Mouse (Mus musculus): ENCODE results near the gene Sctr.

The Sctr gene

DNA sequence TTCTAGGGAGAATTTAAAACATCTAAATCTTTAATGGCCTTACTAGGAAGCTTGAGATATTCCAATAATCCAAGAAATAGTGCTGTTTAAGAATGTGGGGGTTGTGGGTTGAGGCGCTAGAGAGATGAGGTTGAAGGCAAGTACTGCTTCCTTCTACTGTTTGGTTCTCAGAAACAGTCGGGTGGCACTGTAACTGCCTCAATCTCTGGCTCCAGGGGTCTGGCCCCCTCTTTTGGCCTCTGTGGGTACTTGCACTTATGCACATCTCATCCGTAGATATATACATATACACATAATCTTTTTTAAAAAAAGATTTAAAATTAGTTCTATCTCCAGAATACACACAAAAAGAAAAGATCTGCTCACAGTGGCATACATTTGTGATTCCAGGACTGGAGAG lies 12.2 kb downstream of the Sctr start:
- TF ChIP-seq GATA4 (IDR thresholded peaks at IDR 0.05; ENCODE audit: insufficient replicate concordance, low read length): no peak

DNA sequence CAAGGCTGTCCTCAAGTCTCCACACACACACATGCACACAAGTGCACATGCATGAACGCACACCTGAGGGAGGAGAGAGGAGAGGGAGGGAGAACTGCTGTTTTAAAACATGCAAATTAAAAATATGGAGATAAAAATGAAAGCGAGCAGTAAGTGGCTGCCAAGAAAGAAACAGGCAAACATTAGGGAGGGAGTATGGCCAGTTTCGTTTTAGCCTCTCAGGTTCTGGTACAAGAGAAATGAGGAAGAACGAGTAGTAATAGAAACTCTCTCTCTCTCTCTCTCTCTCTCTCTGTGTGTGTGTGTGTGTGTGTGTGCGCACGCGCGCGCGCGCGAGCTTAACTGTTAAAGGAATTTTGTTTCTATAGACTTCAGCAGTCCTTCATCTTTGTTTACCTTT lies 12.7 kb downstream of the Sctr start:
- no peak for TF ChIP-seq GATA4 (IDR thresholded peaks at IDR 0.05; ENCODE audit: insufficient replicate concordance, low read length)

DNA sequence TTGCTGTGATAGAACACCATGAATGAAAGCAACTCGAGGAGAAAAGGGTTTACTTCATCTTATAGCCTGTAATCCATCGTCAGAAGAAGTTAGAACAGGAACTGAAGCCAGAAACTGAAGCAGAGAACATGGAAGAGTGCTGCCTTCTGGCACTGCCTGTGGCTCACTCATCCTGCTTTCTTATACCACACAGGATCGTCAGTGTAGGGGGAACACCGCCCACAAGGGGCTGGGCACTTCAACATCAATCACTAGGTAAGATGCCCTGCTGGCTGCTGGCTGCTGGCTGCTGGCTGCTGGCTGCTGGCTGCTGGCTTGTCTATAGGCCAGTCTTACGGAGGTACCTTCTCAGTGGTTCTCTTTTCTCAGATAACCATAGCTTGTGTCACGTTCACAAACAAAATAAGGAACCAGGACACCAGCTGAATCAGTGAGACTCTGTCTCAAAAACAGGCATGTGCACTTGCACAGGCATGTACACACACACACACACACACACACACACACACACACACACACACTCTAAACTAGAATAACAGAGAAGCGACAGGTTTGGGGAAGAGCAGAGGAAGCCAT lies 13.7 kb downstream of the Sctr start:
- no peak for TF ChIP-seq GATA4 (IDR thresholded peaks at IDR 0.05; ENCODE audit: insufficient replicate concordance, low read length)

DNA sequence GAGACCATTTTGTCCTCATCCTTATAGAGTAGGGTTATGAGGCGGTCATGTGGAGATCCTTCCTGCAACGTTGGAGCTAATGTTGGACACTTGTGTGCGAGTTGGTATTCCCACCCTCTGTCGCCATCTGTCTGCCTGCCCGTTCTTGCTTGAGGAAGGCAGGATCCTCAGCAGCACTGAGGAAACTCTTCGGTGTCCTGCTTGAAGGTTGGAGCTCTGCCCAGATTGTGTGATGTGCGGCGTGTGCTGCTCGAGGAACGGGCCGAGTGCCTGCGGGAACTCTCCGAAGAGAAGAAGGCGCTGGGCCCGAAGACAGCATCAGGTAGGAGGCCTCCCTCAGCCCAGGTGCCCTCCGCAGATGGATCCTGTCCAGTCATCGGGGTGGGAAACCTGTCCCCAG lies 15.3 kb downstream of the Sctr start:
- TF ChIP-seq GATA4 (IDR thresholded peaks at IDR 0.05; ENCODE audit: insufficient replicate concordance, low read length): no peak

DNA sequence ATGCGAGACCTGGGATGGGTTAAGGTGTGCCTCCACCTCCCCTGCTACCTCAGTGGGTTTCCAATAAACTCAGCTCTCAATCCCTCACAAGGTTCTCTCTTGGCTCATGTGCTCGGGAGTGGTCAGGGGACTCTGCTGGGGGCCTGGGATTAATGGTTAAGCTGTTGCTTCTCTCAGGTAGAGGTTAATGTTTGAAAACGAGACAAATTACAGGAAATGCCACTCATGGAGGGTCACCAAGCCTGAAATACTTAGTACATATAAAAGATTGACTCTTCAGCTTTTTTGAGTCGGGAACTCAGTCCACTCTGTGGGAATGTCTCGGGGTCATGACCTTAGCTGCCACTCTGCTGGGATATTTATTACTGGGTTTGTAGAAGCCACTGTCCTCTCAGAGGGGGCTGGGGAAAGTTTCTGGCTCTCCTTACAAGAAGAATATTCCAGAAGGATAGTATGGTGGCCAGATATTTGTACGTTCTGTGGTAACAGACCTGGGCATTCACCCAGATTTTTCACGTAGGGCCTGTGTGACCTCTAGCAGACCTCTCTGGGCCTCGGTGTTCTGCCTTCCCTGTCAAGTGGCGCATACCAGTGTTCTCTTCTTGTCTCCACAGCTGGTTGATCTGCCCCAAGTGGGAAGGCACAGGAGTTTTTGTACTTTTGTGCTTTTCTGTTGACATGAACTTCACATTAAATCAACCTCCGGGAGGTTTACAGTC lies 17.8 kb downstream of the Sctr start:
- TF ChIP-seq GATA4 (IDR thresholded peaks at IDR 0.05; ENCODE audit: insufficient replicate concordance, low read length): no peak

DNA sequence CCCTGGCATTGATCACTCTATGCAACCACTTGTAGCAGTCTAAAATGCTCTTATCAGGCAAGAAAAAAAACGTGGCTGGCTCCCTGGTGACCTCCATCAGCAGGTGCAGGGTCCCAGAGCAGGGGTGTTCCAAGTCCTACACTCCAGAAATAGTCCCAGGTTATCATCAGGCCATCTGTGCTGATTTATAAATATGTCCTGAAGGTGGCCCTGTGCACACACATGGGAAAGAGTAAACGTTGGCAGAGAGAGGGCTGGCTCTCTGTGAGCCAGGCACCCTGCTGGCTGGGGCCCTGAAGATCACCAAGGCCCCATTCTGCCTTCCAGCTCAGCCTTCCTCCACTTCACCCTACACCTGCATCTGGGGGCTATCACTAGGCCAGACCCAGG lies 18.4 kb downstream of the Sctr start:
- no peak for TF ChIP-seq GATA4 (IDR thresholded peaks at IDR 0.05; ENCODE audit: insufficient replicate concordance, low read length)

DNA sequence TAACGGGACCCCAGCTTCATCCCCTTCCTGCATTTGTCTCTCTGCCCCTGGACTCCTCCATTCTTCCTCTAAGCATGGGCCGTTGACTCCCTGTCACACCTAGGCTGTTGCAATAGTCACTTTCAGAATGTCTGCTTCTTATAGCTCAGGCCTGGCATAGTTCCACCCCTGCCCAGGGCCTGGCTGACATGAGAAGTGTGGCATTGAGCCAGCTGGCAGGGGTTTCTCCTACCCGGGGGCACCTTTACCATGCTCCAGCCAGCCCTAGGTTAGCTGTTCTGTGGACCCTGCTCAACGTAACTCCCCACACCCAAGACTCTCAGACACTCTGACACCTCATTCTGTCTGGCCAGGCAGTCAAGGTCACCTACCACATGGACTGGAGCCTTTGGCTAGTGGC lies 21.0 kb downstream of the Sctr start:
- no peak for TF ChIP-seq GATA4 (IDR thresholded peaks at IDR 0.05; ENCODE audit: insufficient replicate concordance, low read length)

DNA sequence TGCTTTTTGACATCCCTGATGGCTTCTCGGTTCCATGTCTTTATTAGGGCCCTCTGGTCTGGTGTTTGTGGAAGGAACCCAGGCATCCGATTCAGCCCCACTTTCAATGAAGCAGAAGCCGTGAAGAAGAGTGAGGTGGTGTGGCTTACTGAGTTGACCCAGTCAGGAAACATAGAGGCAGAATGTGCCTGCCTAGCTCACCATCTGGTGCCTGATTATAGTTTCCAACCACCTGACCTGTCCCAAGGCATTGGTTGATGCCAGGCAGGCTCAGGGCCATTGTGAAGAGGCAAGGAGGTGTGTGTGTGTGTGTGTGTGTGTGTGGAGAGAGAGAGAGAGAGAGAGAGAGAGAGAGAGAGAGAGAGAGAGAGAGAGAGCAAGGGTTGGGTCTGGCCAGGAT lies 23.8 kb downstream of the Sctr start:
- TF ChIP-seq GATA4 (IDR thresholded peaks at IDR 0.05; ENCODE audit: insufficient replicate concordance, low read length): no peak

DNA sequence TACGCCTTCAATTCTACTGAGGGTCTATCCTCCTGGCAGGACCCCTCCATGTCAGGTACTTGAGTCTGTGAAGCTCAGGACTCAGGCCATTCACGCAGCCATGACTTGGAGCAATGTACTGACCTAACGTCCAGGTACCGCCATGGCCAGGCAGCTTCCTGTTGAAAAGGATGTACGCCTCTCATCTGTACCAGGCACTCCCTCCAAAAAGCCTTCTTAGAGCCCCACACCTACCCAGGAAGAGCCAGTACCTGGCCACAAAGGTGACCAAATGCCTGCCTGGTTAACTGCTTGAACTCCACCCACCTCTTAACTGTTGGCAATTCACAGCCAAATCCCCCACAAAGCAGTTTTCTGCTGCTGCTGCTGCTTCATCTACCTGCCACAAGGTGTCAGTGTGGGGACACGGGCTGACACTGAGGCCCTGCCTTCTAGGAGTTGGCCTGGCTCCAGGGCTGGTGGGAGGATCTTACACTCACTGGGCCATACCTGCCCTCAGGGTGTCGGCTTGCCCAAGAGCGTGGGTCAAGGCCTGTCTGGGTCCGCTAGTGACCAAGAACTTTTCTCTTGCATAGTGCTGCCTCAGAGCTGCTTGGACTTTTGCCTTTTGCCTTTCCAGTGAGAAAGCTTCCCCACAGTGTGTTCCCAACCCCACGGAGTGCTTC lies 26.2 kb downstream of the Sctr start:
- TF ChIP-seq GATA4 (IDR thresholded peaks at IDR 0.05; ENCODE audit: insufficient replicate concordance, low read length): no peak

DNA sequence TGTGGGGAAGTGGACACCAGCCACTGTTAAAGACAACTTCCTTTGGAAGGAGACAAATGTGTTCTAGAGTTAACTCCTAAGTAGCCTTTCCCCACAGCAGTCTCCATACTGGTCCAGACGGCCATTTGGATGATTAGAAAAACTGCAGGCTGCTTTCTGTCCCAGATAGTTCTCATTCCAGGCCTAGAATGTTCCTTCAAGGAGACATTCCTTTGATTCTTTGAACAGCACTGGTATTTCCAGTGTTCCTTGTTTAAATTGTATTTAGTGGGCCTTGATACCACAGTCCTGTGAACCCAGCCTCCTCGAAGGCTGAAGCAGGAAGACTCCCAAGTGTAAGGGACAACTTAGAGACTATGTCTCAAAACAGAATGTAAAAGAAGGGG lies 26.8 kb downstream of the Sctr start:
- TF ChIP-seq GATA4 (IDR thresholded peaks at IDR 0.05; ENCODE audit: insufficient replicate concordance, low read length): no peak

DNA sequence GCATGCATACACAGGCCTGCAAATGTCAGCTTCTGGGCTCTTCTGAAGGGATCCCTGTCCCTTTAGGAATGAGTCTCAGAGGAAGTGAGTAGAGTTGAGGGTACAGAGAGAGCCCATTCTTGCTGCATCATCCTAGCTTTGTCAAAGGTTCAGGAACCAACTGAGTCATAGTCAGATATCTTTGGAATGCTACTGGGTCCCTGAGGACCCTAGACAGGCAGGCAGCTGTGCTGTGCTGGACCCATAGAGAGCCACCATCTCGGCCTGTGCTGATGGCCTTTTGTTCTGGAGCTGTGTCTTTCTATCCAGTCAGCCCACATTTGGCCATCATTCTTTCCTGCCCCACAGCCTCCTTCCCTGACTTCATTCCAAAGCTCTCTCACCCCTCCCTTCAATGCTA lies 28.1 kb downstream of the Sctr start:
- TF ChIP-seq GATA4 (IDR thresholded peaks at IDR 0.05; ENCODE audit: insufficient replicate concordance, low read length): no peak

DNA sequence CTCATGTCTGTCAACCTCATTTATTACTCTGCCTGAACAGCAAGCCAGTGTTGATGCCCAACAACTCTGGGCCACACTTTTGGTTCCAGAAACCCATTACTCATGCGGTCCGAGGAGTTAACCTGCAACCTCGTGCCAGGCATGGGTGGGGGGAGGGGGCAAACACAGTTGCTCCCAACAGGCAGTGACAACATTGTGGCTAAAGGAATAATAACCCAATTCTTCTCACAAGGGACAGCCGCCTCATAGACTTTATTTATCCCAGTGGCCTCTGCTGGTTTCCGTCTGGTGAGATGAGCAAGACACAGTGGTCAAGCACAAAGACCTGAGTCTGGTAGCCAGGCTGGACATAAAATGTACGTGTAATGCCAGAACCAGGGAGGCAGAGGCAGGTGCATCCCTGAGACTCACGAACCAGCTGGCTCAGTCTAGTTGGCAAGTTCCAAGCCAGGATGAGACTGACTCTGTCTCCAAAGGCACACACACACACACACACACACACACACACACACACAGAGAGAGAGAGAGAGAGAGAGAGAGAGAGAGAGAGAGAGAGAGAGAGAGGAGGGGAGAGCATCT lies 28.9 kb downstream of the Sctr start:
- no peak for TF ChIP-seq GATA4 (IDR thresholded peaks at IDR 0.05; ENCODE audit: insufficient replicate concordance, low read length)

DNA sequence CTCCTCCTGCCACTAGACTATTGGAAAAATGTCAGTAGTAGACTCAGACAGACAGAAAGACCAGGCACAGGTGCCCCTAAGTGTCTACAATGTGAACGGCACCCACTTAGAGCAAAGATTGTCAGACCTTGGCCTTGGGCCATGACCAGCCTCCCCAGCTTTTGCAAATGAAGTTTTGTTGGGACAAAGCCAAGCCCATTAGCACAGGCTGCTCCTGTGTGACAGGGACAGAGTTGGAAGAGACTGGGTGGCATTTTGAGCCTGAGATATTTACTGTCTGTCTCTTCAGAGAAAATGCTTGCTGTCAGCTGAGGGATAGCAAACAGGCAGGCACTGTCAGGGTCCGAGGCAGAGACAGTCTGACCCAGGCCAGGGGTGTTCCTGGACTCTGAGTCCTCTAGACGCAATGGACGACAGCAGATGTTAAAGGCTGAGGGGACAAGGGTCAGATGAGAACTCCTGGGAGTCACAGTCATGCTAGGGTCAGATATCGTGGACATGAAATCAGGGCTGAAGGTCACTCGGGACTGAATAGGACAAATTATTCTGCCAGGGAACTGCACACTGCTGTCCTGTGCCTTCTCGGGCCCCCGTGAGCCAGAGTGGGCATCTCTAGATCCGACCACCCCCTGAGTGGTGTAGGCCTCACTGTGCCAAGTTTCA lies 30.5 kb downstream of the Sctr start:
- TF ChIP-seq GATA4 (IDR thresholded peaks at IDR 0.05; ENCODE audit: insufficient replicate concordance, low read length): no peak

DNA sequence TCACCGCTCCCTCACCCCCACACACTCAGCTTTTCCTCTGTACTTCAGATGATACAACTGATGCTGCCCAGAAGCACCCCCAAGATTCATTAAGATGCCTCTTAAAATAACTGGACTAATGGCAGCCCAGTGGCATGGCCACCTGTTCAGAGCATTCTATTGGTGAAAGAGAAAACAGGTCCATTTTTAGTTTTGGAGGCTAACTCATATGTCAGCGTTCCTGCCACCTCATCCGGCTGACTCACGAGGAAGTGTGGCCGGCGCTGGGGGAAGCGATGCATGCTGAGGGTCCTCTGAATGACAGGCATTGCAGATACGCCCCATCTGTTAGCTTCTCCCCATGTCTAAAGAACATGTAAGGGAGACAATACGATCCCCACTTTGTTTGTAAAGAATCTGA lies 31.9 kb downstream of the Sctr start:
- TF ChIP-seq GATA4 (IDR thresholded peaks at IDR 0.05; ENCODE audit: insufficient replicate concordance, low read length): no peak

DNA sequence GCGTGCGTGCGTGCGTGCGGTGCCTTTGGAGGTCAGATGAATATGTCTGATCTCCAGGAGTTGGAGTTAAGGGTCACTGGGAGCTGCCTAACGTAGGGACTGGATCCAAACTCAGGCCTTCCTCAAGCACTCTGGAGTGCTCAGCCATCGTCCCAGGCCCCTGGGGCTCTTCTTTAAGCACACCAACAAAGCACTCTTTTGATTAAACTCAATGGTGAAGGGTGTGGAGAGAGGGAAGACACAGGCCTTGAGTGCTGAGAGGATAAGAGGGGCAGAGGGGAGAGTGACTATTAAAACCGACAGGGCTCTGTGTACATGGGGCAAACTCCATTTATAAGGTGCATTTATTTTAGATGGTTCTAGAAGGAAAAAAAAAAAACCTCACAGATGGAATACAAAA lies 35.7 kb downstream of the Sctr start:
- no peak for TF ChIP-seq GATA4 (IDR thresholded peaks at IDR 0.05; ENCODE audit: insufficient replicate concordance, low read length)

DNA sequence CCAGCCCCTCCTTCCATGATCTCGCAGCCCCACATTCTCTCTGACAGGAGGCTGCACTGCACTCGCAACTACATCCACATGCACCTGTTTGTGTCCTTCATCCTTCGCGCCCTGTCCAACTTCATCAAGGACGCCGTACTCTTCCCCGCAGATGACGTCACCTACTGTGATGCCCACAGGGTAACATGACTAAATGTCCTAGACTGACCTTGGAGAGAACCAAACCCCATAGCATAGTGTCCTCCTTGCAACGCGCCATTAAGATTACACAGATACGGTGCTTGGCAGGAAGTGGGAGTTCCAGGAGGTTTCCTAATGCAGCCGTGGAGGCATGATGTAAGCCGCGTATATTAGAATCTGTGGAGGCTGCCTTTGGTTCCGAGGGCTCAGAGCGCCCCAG lies 37.9 kb downstream of the Sctr start:
- no peak for TF ChIP-seq GATA4 (IDR thresholded peaks at IDR 0.05; ENCODE audit: insufficient replicate concordance, low read length)
